Mouse (Mus musculus) forebrain, embryonic 10.5 days (tissue): Measurements from ENCODE around the gene Mt4. TPM values are rescaled to one million over a fixed set of nuclear protein-coding genes. Genes with fewer than 3 reads are reported as not detected.
A peak's percentile ranks its signal among the peaks of the same experiment; 100 is the strongest.

Experiments used
- DNase-seq: peaks from one replicate; pipeline ENCODE4 v3.0.0-alpha.2; 2017; ENCODE audit warnings: low spot score; ENCODE audit errors: extremely low spot score
- H3K27ac ChIP-seq: fragments of 300-500 bp; sonication (generic); 2 replicates; pipeline ENCODE4 v1.5.1; 2016; ENCODE audit warnings: mild to moderate bottlenecking
- H3K27me3 ChIP-seq: fragments of 300-500 bp; sonication (generic); 2 replicates; pipeline ENCODE4 v1.6.1; 2016; ENCODE audit warnings: mild to moderate bottlenecking; ENCODE audit not compliant: poor library complexity, severe bottlenecking
- H3K36me3 ChIP-seq: fragments of 300-500 bp; sonication (generic); replicated peaks from 2 replicates; pipeline ENCODE4 v1.6.1; 2016; ENCODE audit warnings: mild to moderate bottlenecking, moderate library complexity
- H3K4me1 ChIP-seq: fragments of 300-500 bp; sonication (generic); 2 replicates; pipeline ENCODE4 v1.6.1; 2016
- H3K4me3 ChIP-seq: fragments of 300-500 bp; sonication (generic); 2 replicates; pipeline ENCODE4 v1.5.1; 2016; ENCODE audit warnings: mild to moderate bottlenecking, moderate library complexity
- H3K9me3 ChIP-seq: fragments of 300-500 bp; sonication (generic); 2 replicates; pipeline ENCODE4 v1.6.1; 2016; ENCODE audit warnings: mild to moderate bottlenecking, moderate library complexity
- WGBS: fragments of 180-500 bp; shearing (Covaris S2); methylation state at CpG from one replicate; pipeline ENCODE4 v1.1.7; 2016; 5-methylcytosine and 5-hydroxymethylcytosine counted together
- polyA plus RNA-seq: library from polyadenylated mRNA; unstranded; fragments of >200 nt; fragmentation: Nextera tagmentation; extraction: Ambion mirVana; gene quantifications from 2 replicates; pipeline ENCODE4 v1.2.1, GENCODE M21; 2016

Gene Mt4
- polyA plus RNA-seq, 1 experiment from 2014 or later: not detected

- no peak overlapping the region for H3K4me3 ChIP-seq
- no peaks in the 10 kb centered on the region for H3K9me3 ChIP-seq
- peak overlapping the region; percentile 36; the same call in 1 of the 2 replicates for H3K27ac ChIP-seq
- H3K36me3 ChIP-seq: no peaks in the 10 kb centered on the region
- H3K4me1 ChIP-seq: peaks cover 60% of the 10 kb centered on the region
- DNase-seq: no peak
- peaks cover 80% of the 10 kb centered on the region for H3K27me3 ChIP-seq
- 29% methylated on average over 21 of the region's 21 CpGs for WGBS
These were observed 50.4 kb downstream of the Mt4 start for GRCm38 (mm10) chr8:94187290-94188002.

Other genes starting within 250 kb of the Mt4 start
- 36.7 and 39.1 TPM in 2 replicates for gene Amfr, start 124.4 kb upstream of the Mt4 start, polyA plus RNA-seq
- 192 and 193 TPM in 2 replicates for gene Nudt21, start 100.2 kb upstream of the Mt4 start, polyA plus RNA-seq
- gene Ogfod1, start 100.0 kb upstream of the Mt4 start, polyA plus RNA-seq: 13.5 and 14.4 TPM in 2 replicates
- 18.3 and 19.7 TPM in 2 replicates for gene Bbs2, start 38.3 kb upstream of the Mt4 start, polyA plus RNA-seq
- gene Mt3, start 15.4 kb downstream of the Mt4 start, polyA plus RNA-seq: 20.7 and 21.5 TPM in 2 replicates
- 55.1 and 68.7 TPM in 2 replicates for gene Mt2, start 35.5 kb downstream of the Mt4 start, polyA plus RNA-seq
- 204 and 219 TPM in 2 replicates for gene Mt1, start 41.9 kb downstream of the Mt4 start, polyA plus RNA-seq
- 155 and 164 TPM in 2 replicates for gene Nup93, start 77.4 kb downstream of the Mt4 start, polyA plus RNA-seq
- gene Slc12a3, start 192.0 kb downstream of the Mt4 start, polyA plus RNA-seq: not detected in 2 replicates
- gene Herpud1, start 249.2 kb downstream of the Mt4 start, polyA plus RNA-seq: 44.9 and 53.0 TPM in 2 replicates